Mouse (Mus musculus) lung, postnatal 36 days (tissue): Measurements from ENCODE around the gene Prkg1.
"Not testable (repeated sequence)": the region's sequence is repeated elsewhere in the genome, so short reads cannot be mapped to it uniquely, and the experiment has no call there.

Experiments
- DNase-seq: peaks from one replicate; pipeline ENCODE4 v3.0.0; 2022; ENCODE audit warnings: mixed read lengths

Prkg1 gene

DNA sequence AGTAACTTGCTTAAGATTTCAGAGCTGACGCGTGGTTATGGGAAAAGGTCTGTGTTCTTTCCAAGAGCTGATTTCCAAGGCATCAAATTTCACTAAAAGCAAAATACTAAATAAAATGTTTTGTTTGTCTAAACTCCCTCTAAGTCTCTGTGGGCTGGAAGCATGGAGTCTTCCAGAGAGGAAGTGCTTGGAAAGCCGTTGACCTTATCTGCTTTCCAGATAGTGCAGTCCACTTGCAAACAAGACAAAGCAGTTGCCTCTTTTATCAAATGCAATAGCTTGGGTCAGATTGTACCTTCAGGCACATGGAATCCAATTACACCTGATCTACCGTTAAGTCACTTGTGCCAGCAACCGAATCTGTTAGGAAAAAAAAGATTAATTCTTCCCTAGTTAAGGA is 340.5 kb downstream of the Prkg1 start:
- no peak for DNase-seq

DNA sequence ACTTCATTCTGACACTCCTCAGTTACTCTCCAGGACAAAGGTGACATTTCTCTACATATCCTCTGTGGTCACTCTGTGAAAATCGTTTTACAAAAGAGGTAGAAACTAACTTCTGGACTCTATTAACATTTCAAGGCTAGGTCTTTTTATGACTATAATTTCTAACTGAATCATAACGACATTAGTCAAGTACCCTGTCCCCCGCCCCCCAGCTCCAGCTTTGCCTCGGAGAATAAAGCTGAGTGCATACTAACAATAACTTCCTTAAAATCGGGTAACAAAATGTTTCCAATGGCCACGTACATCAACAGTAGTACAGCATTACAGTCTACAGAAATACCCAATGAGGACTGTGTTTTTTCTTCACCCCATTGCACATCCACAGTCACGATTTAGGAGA is 351.3 kb downstream of the Prkg1 start:
- no peak for DNase-seq

DNA sequence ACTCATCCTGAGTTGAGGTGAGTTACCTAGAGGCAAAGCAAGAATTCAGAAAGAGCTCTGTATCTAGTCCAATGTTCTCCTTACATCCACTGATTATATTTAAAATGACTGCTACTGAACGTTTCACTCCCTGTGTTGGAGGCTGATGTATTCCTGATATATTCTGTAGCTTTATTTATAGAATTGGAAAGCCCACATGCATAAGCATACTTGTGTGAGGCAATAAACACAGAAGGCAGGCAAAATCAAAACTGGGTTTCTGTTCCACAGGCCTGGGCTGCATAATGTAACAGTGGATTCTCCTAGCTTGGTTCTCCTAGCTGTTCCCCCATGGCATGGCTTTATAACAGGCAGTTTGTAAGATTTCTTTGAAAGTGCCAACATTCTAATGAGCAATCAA is 368.7 kb downstream of the Prkg1 start:
- DNase-seq: no peak

- DNase-seq: no peak
Measured at GRCm38 (mm10) chr19:31385353-31385752, 379.5 kb downstream of the Prkg1 start.

- peak; percentile 21 for DNase-seq
Measured at GRCm38 (mm10) chr19:31383881-31384280, 381.0 kb downstream of the Prkg1 start.

GRCm38 (mm10) chr19:31370106-31370505 is 394.7 kb downstream of the Prkg1 start:
- no peak for DNase-seq

GRCm38 (mm10) chr19:31369116-31369515 is 395.7 kb downstream of the Prkg1 start:
- no peak for DNase-seq

- DNase-seq: no peak
Measured at GRCm38 (mm10) chr19:31362051-31362450, 402.8 kb downstream of the Prkg1 start.

DNA sequence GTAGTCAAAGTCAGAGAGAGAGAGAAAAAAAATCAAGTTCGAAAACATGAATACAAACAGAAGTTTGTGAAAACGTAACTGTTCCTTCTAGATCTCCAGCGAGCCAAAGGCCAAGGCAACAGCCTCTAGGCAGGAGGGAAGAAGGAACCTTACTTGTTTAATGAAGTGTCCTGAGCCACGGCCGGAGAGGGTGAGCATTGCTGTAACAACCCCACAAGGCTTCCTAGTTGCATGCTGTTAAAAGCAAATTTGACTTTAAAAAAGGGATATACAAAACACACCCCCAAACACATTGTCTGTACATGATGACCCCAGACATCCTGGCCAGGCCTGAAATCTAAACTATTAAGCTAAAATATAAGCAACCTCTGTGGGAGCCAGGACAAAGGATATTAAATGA is 403.3 kb downstream of the Prkg1 start:
- DNase-seq: peak; percentile 15

GRCm38 (mm10) chr19:31361161-31361560 is 403.7 kb downstream of the Prkg1 start:
- DNase-seq: peak; percentile 76

GRCm38 (mm10) chr19:31354959-31355358 is 409.9 kb downstream of the Prkg1 start:
- no peak for DNase-seq

DNA sequence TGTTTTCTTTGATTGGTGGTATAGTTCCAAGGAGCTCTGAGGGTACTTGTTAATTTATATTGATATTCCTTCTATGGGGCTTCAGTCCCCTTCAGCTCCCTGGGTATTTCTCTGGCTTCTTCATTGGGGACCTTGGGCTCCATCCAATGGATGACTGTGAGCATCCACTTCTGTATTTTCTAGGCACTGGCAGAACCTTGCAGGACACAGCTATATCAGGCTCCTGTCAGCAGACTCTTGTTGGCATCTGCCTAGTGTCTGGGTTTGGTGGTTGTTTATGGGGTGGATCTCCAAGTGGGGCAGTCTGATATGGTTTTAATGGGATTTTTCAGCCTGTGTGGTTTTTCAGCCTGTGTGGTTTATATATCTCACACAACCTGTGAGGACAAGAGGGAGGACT is 412.0 kb downstream of the Prkg1 start:
- DNase-seq: not testable (repeated sequence)

DNA sequence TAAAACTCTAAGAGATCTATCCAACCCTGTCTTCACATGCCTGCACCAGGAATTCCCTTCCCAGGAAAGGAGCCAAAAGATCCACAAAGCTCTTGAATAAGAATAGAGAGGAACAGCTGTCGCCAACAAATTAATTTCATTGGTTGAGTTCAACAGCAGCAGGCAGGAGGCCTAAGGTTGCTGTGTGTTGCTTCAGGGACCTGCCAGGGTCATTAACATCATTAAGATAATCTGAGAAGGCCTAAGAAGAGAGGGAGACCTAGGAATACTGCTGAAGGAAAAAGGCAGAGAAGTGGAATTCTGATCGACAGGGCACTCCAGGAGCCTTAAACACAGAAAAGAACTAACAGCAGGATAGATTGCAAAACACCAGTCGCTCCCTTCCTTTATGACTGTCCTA is 413.0 kb downstream of the Prkg1 start:
- DNase-seq: no peak

GRCm38 (mm10) chr19:31342150-31342549 is 422.7 kb downstream of the Prkg1 start:
- peak; percentile 81 for DNase-seq

DNA sequence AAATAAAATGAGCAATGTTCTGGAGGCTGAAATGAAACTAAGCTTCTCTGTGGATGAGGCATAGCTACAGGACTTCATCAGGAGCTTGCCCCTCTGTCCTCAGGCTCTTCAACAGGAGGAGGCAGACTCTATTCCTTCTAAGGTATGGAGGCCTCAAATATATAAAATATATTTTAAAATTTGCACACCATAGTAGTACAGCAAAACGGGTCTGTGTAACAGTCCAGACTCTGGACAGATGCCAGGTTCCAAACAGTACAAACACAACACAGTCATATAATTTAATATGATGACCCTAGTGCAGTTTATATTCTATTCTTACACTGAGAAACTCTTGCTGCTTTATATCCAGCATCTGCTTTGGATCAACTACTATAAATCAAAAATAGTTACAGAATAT is 423.9 kb downstream of the Prkg1 start:
- DNase-seq: no peak

GRCm38 (mm10) chr19:31338355-31339101 is 426.3 kb downstream of the Prkg1 start:
- no peak for DNase-seq

DNA sequence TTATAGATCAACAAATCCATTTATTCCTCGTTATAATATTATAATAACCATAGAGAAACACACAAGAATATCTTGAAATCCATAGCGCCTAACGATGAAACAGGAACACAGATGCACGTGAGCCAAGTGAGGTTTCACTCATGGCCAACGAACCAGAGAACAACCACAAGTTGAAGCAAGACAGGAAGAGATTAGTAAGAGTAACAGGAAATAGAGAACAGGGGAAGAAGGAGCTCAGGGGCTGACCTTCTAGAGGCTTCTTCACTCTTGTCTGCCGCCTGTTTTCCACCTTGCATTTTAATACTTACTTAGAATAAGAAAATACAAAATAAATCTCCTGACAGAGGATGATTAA is 427.0 kb downstream of the Prkg1 start:
- DNase-seq: peak; percentile 31

DNA sequence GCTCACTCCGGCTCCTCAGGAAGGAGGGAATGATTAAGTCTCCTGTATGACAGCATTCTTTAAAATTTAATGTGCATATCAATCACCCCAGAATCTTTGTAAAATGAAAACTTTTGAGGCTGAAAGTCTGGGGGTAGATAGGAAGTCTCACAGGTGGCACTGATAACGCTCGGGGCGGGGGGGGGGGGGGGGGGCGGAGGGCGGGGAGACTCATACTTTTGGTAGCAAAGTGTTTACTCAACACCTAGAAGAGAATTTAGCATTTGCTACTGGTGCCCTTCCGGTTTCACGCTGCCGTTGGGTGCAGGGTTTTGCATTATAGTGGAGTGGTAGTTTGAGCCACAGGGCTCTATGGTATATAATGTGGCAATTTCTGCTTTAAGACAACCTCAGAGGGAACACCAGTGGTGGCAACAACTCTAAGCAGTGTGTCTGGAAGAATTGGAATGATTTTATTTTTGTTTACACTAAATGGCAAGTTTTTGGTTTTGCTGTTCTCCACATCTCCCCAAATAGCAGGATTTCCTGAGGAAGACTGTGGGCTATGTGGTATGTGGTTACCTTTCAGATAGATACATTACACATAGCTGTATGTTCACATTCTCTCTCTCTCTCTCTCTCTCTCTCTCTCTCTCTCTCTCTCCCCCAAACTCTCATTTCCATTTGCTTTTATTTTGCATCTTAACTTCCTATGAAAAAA is 427.5 kb downstream of the Prkg1 start:
- no peak for DNase-seq

- peak; percentile 21 for DNase-seq
Measured at GRCm38 (mm10) chr19:31336381-31336780, 428.5 kb downstream of the Prkg1 start.

GRCm38 (mm10) chr19:31329893-31330292 is 434.9 kb downstream of the Prkg1 start:
- DNase-seq: no peak

DNA sequence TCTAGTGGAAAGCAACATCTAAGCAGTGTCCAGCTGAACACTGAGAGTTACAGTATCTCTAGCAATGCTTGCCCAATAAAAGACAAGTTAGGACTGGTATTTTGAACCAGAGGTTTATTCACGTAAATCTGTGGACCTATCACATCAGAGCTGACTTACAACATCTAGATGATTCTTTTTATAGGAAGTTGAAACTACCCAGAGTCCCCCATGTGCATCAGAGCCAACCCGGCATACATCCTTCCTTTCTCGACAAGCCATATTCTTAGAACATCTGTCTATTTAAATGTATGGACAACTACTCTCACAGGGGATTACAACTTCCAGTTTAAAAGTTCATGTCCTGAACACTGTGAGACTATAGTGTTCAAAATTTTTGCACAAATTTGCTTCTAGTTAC is 460.1 kb downstream of the Prkg1 start:
- no peak for DNase-seq

GRCm38 (mm10) chr19:31291231-31291630 is 473.6 kb downstream of the Prkg1 start:
- no peak for DNase-seq

DNA sequence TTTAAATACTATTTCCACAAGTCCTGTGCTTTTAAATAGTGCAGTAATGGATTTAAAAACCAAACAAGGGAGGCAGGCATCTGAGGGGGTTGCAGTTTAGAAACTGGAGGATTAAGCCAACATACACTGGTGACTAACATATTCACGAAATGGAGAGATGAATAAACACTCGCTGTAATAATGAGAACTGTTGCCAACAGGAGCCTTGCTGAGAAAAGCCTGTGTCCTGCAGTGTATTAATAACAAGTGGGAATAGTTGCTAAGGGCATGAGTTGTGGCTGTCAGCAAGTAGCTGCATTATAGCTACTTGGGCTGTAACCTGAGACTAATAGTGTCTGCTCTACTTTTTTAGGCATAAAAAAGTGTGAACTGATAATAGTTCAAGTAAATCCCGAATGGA is 480.3 kb downstream of the Prkg1 start:
- DNase-seq: no peak

GRCm38 (mm10) chr19:31284126-31284525 is 480.7 kb downstream of the Prkg1 start:
- no peak for DNase-seq

DNA sequence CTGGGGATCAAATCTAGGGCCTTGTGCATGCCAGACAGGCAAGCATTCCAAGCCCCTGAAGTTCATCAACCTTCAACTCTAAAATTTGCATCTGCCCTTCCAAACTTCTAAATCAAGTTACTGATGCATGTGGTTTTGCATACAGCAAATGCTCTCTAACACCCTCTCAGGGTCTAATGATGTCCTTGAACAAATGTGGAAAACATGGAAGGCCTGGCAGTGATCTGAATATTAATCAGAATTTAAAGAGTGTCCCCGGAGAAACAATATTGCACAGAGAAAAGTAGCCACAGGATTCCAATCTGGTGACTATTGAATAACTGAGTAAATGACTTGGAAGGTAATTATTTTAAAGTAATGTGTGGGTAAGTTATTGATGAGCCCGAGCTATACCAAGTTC is 481.2 kb downstream of the Prkg1 start:
- DNase-seq: no peak
